Mouse (Mus musculus) neural tube, embryonic 14.5 days (tissue): Measurements from ENCODE around the gene Fbxl3. TPM values are rescaled to one million over a fixed set of nuclear protein-coding genes. Genes with fewer than 3 reads are reported as not detected.

Source experiments
- ATAC-seq: fragments of 200-750 bp; cut with Nextera tagmentation; 2 replicates; pipeline ENCODE4 v1.8.0; 2017; ENCODE audit warnings: low read depth, mild to moderate bottlenecking, moderate TSS enrichment, moderate library complexity
- H3K27ac ChIP-seq: fragments of 300-500 bp; sonication (generic); 2 replicates; pipeline ENCODE4 v1.5.1; 2014; ENCODE audit warnings: low read depth, mild to moderate bottlenecking, control low read depth, low read length, moderate library complexity, mixed read lengths
- H3K27me3 ChIP-seq: fragments of 300-500 bp; sonication (generic); 2 replicates; pipeline ENCODE4 v1.6.1; 2014; ENCODE audit warnings: low read length; ENCODE audit not compliant: control insufficient read depth, insufficient read depth
- H3K36me3 ChIP-seq: fragments of 300-500 bp; sonication (generic); 2 replicates; pipeline ENCODE4 v1.6.1; 2014; ENCODE audit warnings: low read length, mixed read lengths; ENCODE audit not compliant: control insufficient read depth, insufficient read depth
- H3K4me1 ChIP-seq: fragments of 300-500 bp; sonication (generic); 2 replicates; pipeline ENCODE4 v1.6.1; 2014; ENCODE audit warnings: low read length; ENCODE audit not compliant: control insufficient read depth, insufficient read depth
- H3K4me2 ChIP-seq: fragments of 300-500 bp; sonication (generic); 2 replicates; pipeline ENCODE4 v1.6.1; 2014; ENCODE audit warnings: mild to moderate bottlenecking, low read depth, low read length, control low read depth
- H3K4me3 ChIP-seq: fragments of 300-500 bp; sonication (generic); 2 replicates; pipeline ENCODE4 v1.5.1; 2014; ENCODE audit warnings: low read depth, low read length, control low read depth, mixed read lengths
- H3K9ac ChIP-seq: fragments of 300-500 bp; sonication (generic); replicated peaks from 2 replicates; pipeline ENCODE4 v1.6.1; 2014; ENCODE audit warnings: low read depth, mild to moderate bottlenecking, control low read depth, low read length, mixed read lengths
- H3K9me3 ChIP-seq: fragments of 300-500 bp; sonication (generic); 2 replicates; pipeline ENCODE4 v1.6.1; 2016; ENCODE audit warnings: low read length; ENCODE audit not compliant: control insufficient read depth
- WGBS: fragments of 180-500 bp; shearing (Covaris S2); extraction: QIAGEN DNeasy Blood & Tissue Kit; methylation state at CpG from one replicate; pipeline ENCODE4 v1.1.7; 2014; 5-methylcytosine and 5-hydroxymethylcytosine counted together
- polyA plus RNA-seq: library from polyadenylated mRNA; unstranded; fragments of >200 nt; fragmentation: Nextera tagmentation; extraction: Ambion mirVana; gene quantifications from 2 replicates; pipeline ENCODE4 v1.2.1, GENCODE M21; 2014

Fbxl3 gene
- polyA plus RNA-seq, 1 experiment from 2014 or later: 30.6 TPM

DNA sequence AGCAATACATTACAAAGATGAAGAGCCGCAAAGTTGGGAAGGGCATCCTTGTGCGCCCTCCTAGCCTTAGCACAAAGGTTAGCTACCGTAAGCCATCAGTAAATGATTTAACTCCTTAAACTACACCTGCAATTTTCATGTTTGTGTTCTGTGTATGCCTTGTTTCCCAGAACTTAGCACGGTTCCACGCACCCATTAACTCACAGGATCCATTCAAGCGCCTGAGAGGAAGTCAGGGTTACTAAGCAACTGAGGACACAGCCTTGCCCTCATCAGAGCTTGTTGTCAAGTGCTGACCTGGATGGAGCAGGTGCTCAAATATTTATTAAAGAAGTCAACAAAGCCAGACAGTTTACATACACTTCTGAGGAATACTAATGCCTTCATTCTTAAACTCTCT is 2.9 kb upstream of the Fbxl3 start:
- H3K4me3 ChIP-seq: no peak overlapping the region
- ATAC-seq: no peak
- H3K9ac ChIP-seq: no peak overlapping the region
- peaks cover 7% of the 10 kb centered on the region for H3K4me1 ChIP-seq
- no peaks in the 10 kb centered on the region for H3K36me3 ChIP-seq
- H3K27me3 ChIP-seq: no peaks in the 10 kb centered on the region
- no peak overlapping the region for H3K27ac ChIP-seq
- H3K9me3 ChIP-seq: no peaks in the 10 kb centered on the region
- 60% methylated on average over 6 of the region's 6 CpGs for WGBS
- no peak overlapping the region for H3K4me2 ChIP-seq

GRCm38 (mm10) chr14:103101171-103101570 is 1.8 kb upstream of the Fbxl3 start:
- Histone ChIP-seq H3K27ac (no peak overlapping the region), H3K4me3 (no peak overlapping the region), H3K9me3 (no peaks in the 10 kb centered on the region), H3K36me3 (no peaks in the 10 kb centered on the region), H3K27me3 (no peaks in the 10 kb centered on the region), H3K4me2 (no peak overlapping the region), H3K4me1 (peaks cover 18% of the 10 kb centered on the region), H3K9ac (no peak overlapping the region)
- 81% methylated on average over 3 of the region's 3 CpGs for WGBS
- ATAC-seq: no peak

DNA sequence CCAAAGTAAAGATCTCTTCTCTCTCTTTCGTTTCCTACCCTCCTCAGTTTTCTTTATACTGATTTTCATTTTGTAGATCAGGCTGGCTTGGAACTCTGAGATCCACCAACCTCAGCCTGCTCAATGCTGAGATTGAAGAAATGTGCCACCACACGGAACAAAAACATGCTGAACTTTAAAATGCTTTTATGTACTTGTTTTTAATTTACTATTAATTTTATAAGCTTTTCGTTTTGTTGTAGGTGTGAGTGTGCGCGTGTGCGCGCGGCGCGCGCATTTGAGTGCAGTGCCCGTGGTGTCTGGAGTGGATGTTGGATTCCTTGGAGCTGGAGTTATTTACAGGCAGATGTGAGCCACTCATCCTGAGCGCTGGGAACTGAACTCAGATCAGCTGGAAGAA is 930 bp upstream of the Fbxl3 start:
- 84% methylated on average over 13 of the region's 13 CpGs for WGBS
- H3K4me1 ChIP-seq: peaks cover 19% of the 10 kb centered on the region
- no peaks in the 10 kb centered on the region for H3K36me3 ChIP-seq
- no peaks in the 10 kb centered on the region for H3K9me3 ChIP-seq
- no peak overlapping the region for H3K4me3 ChIP-seq
- no peak overlapping the region for H3K4me2 ChIP-seq
- no peak for ATAC-seq
- H3K9ac ChIP-seq: no peak overlapping the region
- no peaks in the 10 kb centered on the region for H3K27me3 ChIP-seq
- no peak overlapping the region for H3K27ac ChIP-seq

GRCm38 (mm10) chr14:103098587-103099235 is 655 bp downstream of the Fbxl3 start:
- H3K27me3 ChIP-seq: no peaks in the 10 kb centered on the region
- peak overlapping the region; percentile 70 for H3K4me2 ChIP-seq
- H3K9me3 ChIP-seq: no peaks in the 10 kb centered on the region
- peak; percentile 85 for ATAC-seq
- peaks cover 19% of the 10 kb centered on the region for H3K4me1 ChIP-seq
- no peaks in the 10 kb centered on the region for H3K36me3 ChIP-seq
- H3K4me3 ChIP-seq: peak overlapping the region; percentile 94
- WGBS: under 1% methylated on average over 60 of the region's 86 CpGs
- H3K9ac ChIP-seq: peak overlapping the region; percentile 100
- H3K27ac ChIP-seq: peak overlapping the region; percentile 99

- no peaks in the 10 kb centered on the region for H3K27me3 ChIP-seq
- H3K4me3 ChIP-seq: peak overlapping the region; percentile 94
- peak overlapping the region; percentile 70 for H3K4me2 ChIP-seq
- H3K9ac ChIP-seq: peak overlapping the region; percentile 100
- 2% methylated on average over 2 of the region's 2 CpGs for WGBS
- no peaks in the 10 kb centered on the region for H3K9me3 ChIP-seq
- no peak for ATAC-seq
- no peaks in the 10 kb centered on the region for H3K36me3 ChIP-seq
- peaks cover 19% of the 10 kb centered on the region for H3K4me1 ChIP-seq
- no peak overlapping the region for H3K27ac ChIP-seq
Measured at GRCm38 (mm10) chr14:103098213-103098586, 1.2 kb downstream of the Fbxl3 start.

DNA sequence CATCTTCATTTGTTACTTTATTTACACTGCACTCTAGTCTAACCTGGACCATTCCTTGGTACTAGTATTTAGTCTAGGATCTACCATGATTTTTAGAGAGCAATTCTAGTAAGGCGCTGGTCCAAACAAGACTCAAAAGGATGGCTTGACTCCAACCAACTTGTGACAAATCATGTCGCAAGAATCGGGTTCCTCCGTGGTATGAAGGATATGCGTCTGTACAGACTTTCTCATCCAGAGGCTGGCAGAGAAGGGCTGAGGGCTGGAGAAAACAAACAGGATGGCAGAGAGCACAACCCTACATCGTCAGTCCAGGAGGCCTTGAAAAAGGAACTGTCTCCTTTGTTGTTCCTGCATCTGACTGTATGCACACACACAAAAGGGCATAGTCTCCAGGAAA is 2.7 kb downstream of the Fbxl3 start:
- Histone ChIP-seq H3K36me3 (peaks cover 3% of the 10 kb centered on the region; the same call in 1 of the 2 replicates), H3K9ac (no peak overlapping the region), H3K27me3 (no peaks in the 10 kb centered on the region), H3K27ac (no peak overlapping the region), H3K4me1 (peaks cover 19% of the 10 kb centered on the region), H3K4me2 (no peak overlapping the region; the same call in 1 of the 2 replicates), H3K9me3 (no peaks in the 10 kb centered on the region), H3K4me3 (no peak overlapping the region)
- WGBS: 72% methylated on average over 6 of the region's 6 CpGs
- ATAC-seq: no peak

GRCm38 (mm10) chr14:103095826-103096225 is 3.5 kb downstream of the Fbxl3 start:
- no peak for ATAC-seq
- 90% methylated on average over 8 of the region's 8 CpGs for WGBS
- no peak overlapping the region for H3K9ac ChIP-seq
- peaks cover 19% of the 10 kb centered on the region for H3K4me1 ChIP-seq
- no peak overlapping the region for H3K27ac ChIP-seq
- no peak overlapping the region for H3K4me2 ChIP-seq
- H3K27me3 ChIP-seq: no peaks in the 10 kb centered on the region
- peaks cover 3% of the 10 kb centered on the region; the same call in 1 of the 2 replicates for H3K36me3 ChIP-seq
- H3K4me3 ChIP-seq: no peak overlapping the region
- H3K9me3 ChIP-seq: no peaks in the 10 kb centered on the region

DNA sequence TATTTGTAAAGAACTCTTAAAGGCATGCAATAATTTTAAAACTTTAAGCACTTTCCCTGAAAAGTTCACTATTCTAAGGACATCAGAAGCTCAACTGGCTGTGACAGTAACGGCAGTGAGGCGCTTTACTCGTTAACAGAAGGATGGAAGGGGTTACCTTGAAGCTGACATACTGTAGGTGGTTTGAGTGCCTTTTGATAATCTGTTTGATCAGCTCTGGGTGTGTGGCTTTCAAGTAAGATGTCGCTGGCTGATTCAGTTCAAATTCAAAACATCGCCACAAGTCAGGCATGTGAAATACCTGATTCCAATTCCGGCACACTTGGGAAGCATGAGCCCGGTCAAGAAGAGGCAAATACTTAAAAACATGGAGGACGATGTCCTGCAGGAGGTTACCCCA is 4.3 kb downstream of the Fbxl3 start:
- Histone ChIP-seq H3K27ac (no peak overlapping the region), H3K4me2 (no peak overlapping the region), H3K27me3 (no peaks in the 10 kb centered on the region), H3K36me3 (peaks cover 3% of the 10 kb centered on the region; the same call in 1 of the 2 replicates), H3K4me1 (peaks cover 19% of the 10 kb centered on the region), H3K9ac (no peak overlapping the region), H3K4me3 (no peak overlapping the region), H3K9me3 (no peaks in the 10 kb centered on the region)
- ATAC-seq: no peak
- WGBS: 96% methylated on average over 8 of the region's 8 CpGs

DNA sequence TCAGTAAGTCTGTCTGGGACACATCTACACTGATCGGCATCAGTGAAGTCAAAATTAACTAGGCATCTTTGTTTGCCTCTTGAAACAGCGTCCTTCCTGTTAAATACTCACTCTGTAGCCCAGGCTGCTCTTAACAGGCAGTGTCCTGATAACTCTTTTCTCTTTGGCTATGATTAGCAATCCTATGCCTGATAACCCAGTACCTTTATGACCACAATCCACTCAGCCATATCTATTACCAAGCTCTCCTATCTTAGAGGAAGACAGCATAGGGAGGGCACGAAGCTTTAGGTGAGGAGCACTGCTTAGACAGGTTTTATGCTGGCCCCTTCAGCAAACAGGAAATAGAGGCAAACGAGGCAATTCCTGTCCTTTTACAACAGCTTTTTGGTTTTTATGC is 5.7 kb downstream of the Fbxl3 start:
- ATAC-seq: no peak
- Histone ChIP-seq H3K4me2 (no peak overlapping the region), H3K36me3 (peaks cover 11% of the 10 kb centered on the region; the same call in 1 of the 2 replicates), H3K27ac (no peak overlapping the region), H3K4me1 (peaks cover 19% of the 10 kb centered on the region), H3K27me3 (no peaks in the 10 kb centered on the region), H3K9me3 (no peaks in the 10 kb centered on the region), H3K9ac (no peak overlapping the region), H3K4me3 (no peak overlapping the region)
- 56% methylated on average over 4 of the region's 4 CpGs for WGBS
